Mouse (Mus musculus): ENCODE results near the gene Fsip1. TPM values are rescaled to one million over a fixed set of nuclear protein-coding genes. Genes with fewer than 3 reads are reported as not detected.

Fsip1 gene
- polyA plus RNA-seq, 1 experiment from 2014 or later: 4.2 TPM

GRCm38 (mm10) chr2:118091226-118091625, 165.5 kb downstream of the Fsip1 start:
- H3K9ac ChIP-seq (ENCODE audit: low read length): no peak overlapping the region
- H3K4me2 ChIP-seq (ENCODE audit: low read length): no peak overlapping the region
- H3K4me3 ChIP-seq (ENCODE audit: low read depth, low read length): no peak overlapping the region
- no peaks in the 10 kb centered on the region for H3K9me3 ChIP-seq (replicated peaks; ENCODE audit: control insufficient read depth, low read length)
- no peaks in the 10 kb centered on the region for H3K36me3 ChIP-seq (ENCODE audit: control insufficient read depth, insufficient read depth, low read length)
- no peaks in the 10 kb centered on the region for H3K4me1 ChIP-seq (ENCODE audit: control insufficient read depth, insufficient read depth, low read length)
- ATAC-seq (no peak), DNase-seq (ENCODE audit: low spot score) (no peak)
- no peaks in the 10 kb centered on the region for H3K27me3 ChIP-seq (replicated peaks; ENCODE audit: control insufficient read depth, insufficient read depth, low read length)
- 90% methylated on average over 5 of the region's 5 CpGs for WGBS
- H3K27ac ChIP-seq (ENCODE audit: low read depth, low read length): no peak overlapping the region

GRCm38 (mm10) chr2:118087044-118087726, 169.6 kb downstream of the Fsip1 start:
- no peaks in the 10 kb centered on the region for H3K27me3 ChIP-seq (replicated peaks; ENCODE audit: control insufficient read depth, insufficient read depth, low read length)
- H3K4me1 ChIP-seq (ENCODE audit: control insufficient read depth, insufficient read depth, low read length): no peaks in the 10 kb centered on the region
- no peak overlapping the region for H3K4me2 ChIP-seq (ENCODE audit: low read length)
- WGBS: 80% methylated on average over 10 of the region's 10 CpGs
- no peaks in the 10 kb centered on the region for H3K36me3 ChIP-seq (ENCODE audit: control insufficient read depth, insufficient read depth, low read length)
- no peaks in the 10 kb centered on the region for H3K9me3 ChIP-seq (replicated peaks; ENCODE audit: control insufficient read depth, low read length)
- no peak overlapping the region for H3K4me3 ChIP-seq (ENCODE audit: low read depth, low read length)
- ATAC-seq: no peak
- no peak overlapping the region for H3K9ac ChIP-seq (ENCODE audit: low read length)
- H3K27ac ChIP-seq (ENCODE audit: low read depth, low read length): no peak overlapping the region
- DNase-seq (ENCODE audit: low spot score): no peak

- no peaks in the 10 kb centered on the region for H3K4me1 ChIP-seq (ENCODE audit: control insufficient read depth, insufficient read depth, low read length)
- DNase-seq (ENCODE audit: low spot score) (no peak), ATAC-seq (no peak)
- no peak overlapping the region for H3K4me3 ChIP-seq (ENCODE audit: low read depth, low read length)
- H3K27ac ChIP-seq (ENCODE audit: low read depth, low read length): no peak overlapping the region
- H3K36me3 ChIP-seq (ENCODE audit: control insufficient read depth, insufficient read depth, low read length): no peaks in the 10 kb centered on the region
- no peaks in the 10 kb centered on the region for H3K9me3 ChIP-seq (replicated peaks; ENCODE audit: control insufficient read depth, low read length)
- H3K4me2 ChIP-seq (ENCODE audit: low read length): no peak overlapping the region
- no peaks in the 10 kb centered on the region for H3K27me3 ChIP-seq (replicated peaks; ENCODE audit: control insufficient read depth, insufficient read depth, low read length)
- no peak overlapping the region for H3K9ac ChIP-seq (ENCODE audit: low read length)
- 89% methylated on average over 2 of the region's 2 CpGs for WGBS
These were observed 171.1 kb downstream of the Fsip1 start for GRCm38 (mm10) chr2:118085647-118086046.

GRCm38 (mm10) chr2:118084693-118085092, 172.1 kb downstream of the Fsip1 start:
- DNase-seq (ENCODE audit: low spot score): no peak
- Histone ChIP-seq H3K27ac (ENCODE audit: low read depth, low read length) (no peak overlapping the region), H3K4me1 (ENCODE audit: control insufficient read depth, insufficient read depth, low read length) (no peaks in the 10 kb centered on the region), H3K4me2 (ENCODE audit: low read length) (no peak overlapping the region), H3K27me3 (replicated peaks; ENCODE audit: control insufficient read depth, insufficient read depth, low read length) (no peaks in the 10 kb centered on the region), H3K4me3 (ENCODE audit: low read depth, low read length) (no peak overlapping the region), H3K9me3 (replicated peaks; ENCODE audit: control insufficient read depth, low read length) (no peaks in the 10 kb centered on the region), H3K36me3 (ENCODE audit: control insufficient read depth, insufficient read depth, low read length) (no peaks in the 10 kb centered on the region), H3K9ac (ENCODE audit: low read length) (no peak overlapping the region)
- no peak for ATAC-seq
- 79% methylated on average over 3 of the region's 3 CpGs for WGBS

- H3K4me2 ChIP-seq (ENCODE audit: low read length): no peak overlapping the region
- H3K9ac ChIP-seq (ENCODE audit: low read length): no peak overlapping the region
- H3K36me3 ChIP-seq (ENCODE audit: control insufficient read depth, insufficient read depth, low read length): no peaks in the 10 kb centered on the region
- no peak for ATAC-seq
- DNase-seq (ENCODE audit: low spot score): no peak
- no peak overlapping the region for H3K4me3 ChIP-seq (ENCODE audit: low read depth, low read length)
- H3K27ac ChIP-seq (ENCODE audit: low read depth, low read length): no peak overlapping the region
- WGBS: 93% methylated on average over 6 of the region's 6 CpGs
- H3K27me3 ChIP-seq (replicated peaks; ENCODE audit: control insufficient read depth, insufficient read depth, low read length): no peaks in the 10 kb centered on the region
- no peaks in the 10 kb centered on the region for H3K4me1 ChIP-seq (ENCODE audit: control insufficient read depth, insufficient read depth, low read length)
- H3K9me3 ChIP-seq (replicated peaks; ENCODE audit: control insufficient read depth, low read length): no peaks in the 10 kb centered on the region
These were observed 173.1 kb downstream of the Fsip1 start for GRCm38 (mm10) chr2:118083652-118084051.

- WGBS: 80% methylated on average over 5 of the region's 5 CpGs
- no peaks in the 10 kb centered on the region for H3K36me3 ChIP-seq (ENCODE audit: control insufficient read depth, insufficient read depth, low read length)
- no peak overlapping the region for H3K4me2 ChIP-seq (ENCODE audit: low read length)
- no peak overlapping the region for H3K9ac ChIP-seq (ENCODE audit: low read length)
- ATAC-seq: no peak
- no peaks in the 10 kb centered on the region for H3K27me3 ChIP-seq (replicated peaks; ENCODE audit: control insufficient read depth, insufficient read depth, low read length)
- DNase-seq (ENCODE audit: low spot score): no peak
- no peaks in the 10 kb centered on the region for H3K9me3 ChIP-seq (replicated peaks; ENCODE audit: control insufficient read depth, low read length)
- no peak overlapping the region for H3K4me3 ChIP-seq (ENCODE audit: low read depth, low read length)
- H3K27ac ChIP-seq (ENCODE audit: low read depth, low read length): no peak overlapping the region
- no peaks in the 10 kb centered on the region for H3K4me1 ChIP-seq (ENCODE audit: control insufficient read depth, insufficient read depth, low read length)
These were observed 175.2 kb downstream of the Fsip1 start for GRCm38 (mm10) chr2:118081581-118081980.

Small RNA genes lying within 50 kb of the gene (microRNA-seq; reads per million reads assigned to microRNA genes)
- not detected for gene Gm22800

Other genes with a start within 250 kb of the Fsip1 start
- gene Thbs1, start 145.1 kb downstream of the Fsip1 start, polyA plus RNA-seq (2014; fragmentation: Nextera tagmentation; extraction: Ambion mirVana): 5.8 and 8.3 TPM in 2 replicates
- 2.8 and 3.0 TPM in 2 replicates for gene Gpr176, start 116.5 kb upstream of the Fsip1 start, polyA plus RNA-seq (2014; fragmentation: Nextera tagmentation; extraction: Ambion mirVana)
- gene Eif2ak4, start 131.7 kb upstream of the Fsip1 start, polyA plus RNA-seq (2014; fragmentation: Nextera tagmentation; extraction: Ambion mirVana): 6.4 and 8.4 TPM in 2 replicates
- 341 and 381 TPM in 2 replicates for gene Srp14, start 222.7 kb upstream of the Fsip1 start, polyA plus RNA-seq (2014; fragmentation: Nextera tagmentation; extraction: Ambion mirVana)

All from forebrain, embryonic 14.5 days (tissue).